Mouse (Mus musculus) olfactory bulb, adult 2 months (tissue): Measurements from ENCODE around the gene Syt3.

Experiments
- CTCF ChIP-seq: fragments of 200-500 bp; IDR thresholded peaks from 2 replicates; pipeline ENCODE4 v1.5.1; 2012; ENCODE audit warnings: low read depth, mild to moderate bottlenecking, low read length, moderate library complexity; ENCODE audit not compliant: insufficient read depth
- POLR2A ChIP-seq: fragments of 200-500 bp; IDR thresholded peaks from 2 replicates; pipeline ENCODE4 v1.6.1; 2012; ENCODE audit warnings: mild to moderate bottlenecking, low read depth, low read length, moderate library complexity; ENCODE audit not compliant: insufficient read depth

DNA sequence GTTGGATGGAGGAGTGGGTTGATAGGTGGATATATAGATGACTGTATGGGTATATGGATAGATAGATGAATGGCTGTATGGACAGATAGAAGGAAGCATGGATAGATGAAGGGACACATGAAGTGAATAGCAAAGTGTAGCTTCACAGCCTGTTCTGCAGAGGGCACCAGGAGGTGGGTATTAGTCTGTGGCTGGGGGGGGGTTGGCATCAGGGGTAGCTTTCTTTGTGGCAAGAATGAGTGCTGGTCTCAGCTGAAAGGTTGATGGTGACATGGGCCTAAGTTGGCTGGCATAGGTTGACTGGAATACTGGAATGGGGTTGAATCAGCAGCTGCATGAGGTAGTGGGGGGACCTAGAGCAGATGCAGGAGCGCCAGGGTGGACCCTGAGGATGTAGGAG lies 57.3 kb downstream of the Syt3 start:
- TF ChIP-seq POLR2A = no peak
- TF ChIP-seq CTCF = no peak
